Mouse (Mus musculus): ENCODE results near the gene Fank1.

The Fank1 gene

GRCm38 (mm10) chr7:133768027-133768426 is 8.6 kb upstream of the Fank1 start:
- DNase-seq (ENCODE audit: low spot score in 2 of 2) = no peak

- DNase-seq (ENCODE audit: low spot score in 2 of 2) = no peak
Measured at GRCm38 (mm10) chr7:133768517-133768916, 8.1 kb upstream of the Fank1 start.

- DNase-seq (ENCODE audit: low spot score in 2 of 2) = no peak
Measured at GRCm38 (mm10) chr7:133775179-133775578, 1.5 kb upstream of the Fank1 start.

- DNase-seq (ENCODE audit: low spot score in 2 of 2) = peak in 1 of 2 experiments; percentile 52
Measured at GRCm38 (mm10) chr7:133775796-133776625, 650 bp upstream of the Fank1 start.

GRCm38 (mm10) chr7:133781583-133781982 is 4.9 kb downstream of the Fank1 start:
- no peak for DNase-seq (ENCODE audit: low spot score in 2 of 2)

DNA sequence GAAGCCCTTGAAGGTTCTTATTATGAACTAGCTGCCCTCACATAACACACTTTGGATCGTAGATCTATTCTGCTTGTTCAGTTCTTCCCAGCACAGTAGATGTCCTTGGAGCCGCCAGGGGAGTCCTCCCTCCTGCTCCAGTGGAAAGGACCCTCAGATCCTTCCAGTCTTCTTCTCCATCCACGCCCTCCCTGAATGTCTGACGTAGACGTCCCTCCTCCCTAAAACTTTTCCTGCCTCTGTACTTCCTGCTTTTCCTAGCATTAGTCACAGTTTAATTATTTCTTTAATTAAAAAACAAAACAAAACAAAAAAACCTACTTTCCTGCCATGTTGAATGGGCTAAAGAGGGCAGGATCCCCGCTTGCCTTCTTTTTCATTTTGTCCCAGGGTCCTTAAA is 5.3 kb downstream of the Fank1 start:
- no peak for DNase-seq (ENCODE audit: low spot score in 2 of 2)

GRCm38 (mm10) chr7:133782717-133783435 is 6.2 kb downstream of the Fank1 start, which contains the start of gene Dhx32:
Dhx32 (minus strand) TSS chr7:133782726.
- DNase-seq (ENCODE audit: low spot score in 2 of 2) = peak; percentile 53 to 83

DNA sequence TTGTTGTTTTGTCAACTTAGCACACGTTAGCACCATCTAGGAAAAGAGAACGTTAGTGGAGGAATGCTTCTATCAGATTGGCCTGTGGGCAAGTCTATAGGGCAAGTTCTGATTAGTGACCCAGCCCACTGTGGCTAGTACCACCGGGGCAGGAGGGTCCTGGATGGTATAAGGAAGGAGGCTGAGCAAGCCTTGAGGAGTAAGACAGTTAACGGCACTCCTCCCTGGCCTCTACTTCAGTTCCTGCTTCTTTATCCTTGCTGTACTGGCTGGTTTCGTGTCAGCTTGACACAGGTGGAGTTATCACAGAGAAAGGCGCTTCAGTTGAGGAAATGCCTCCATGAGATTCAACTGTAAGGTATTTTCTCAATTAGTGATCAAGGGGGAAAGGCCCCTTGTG is 10.9 kb downstream of the Fank1 start:
- no peak for DNase-seq (ENCODE audit: low spot score in 2 of 2)

- DNase-seq (ENCODE audit: low spot score in 2 of 2) = no peak
Measured at GRCm38 (mm10) chr7:133788147-133788546, 11.5 kb downstream of the Fank1 start.

DNA sequence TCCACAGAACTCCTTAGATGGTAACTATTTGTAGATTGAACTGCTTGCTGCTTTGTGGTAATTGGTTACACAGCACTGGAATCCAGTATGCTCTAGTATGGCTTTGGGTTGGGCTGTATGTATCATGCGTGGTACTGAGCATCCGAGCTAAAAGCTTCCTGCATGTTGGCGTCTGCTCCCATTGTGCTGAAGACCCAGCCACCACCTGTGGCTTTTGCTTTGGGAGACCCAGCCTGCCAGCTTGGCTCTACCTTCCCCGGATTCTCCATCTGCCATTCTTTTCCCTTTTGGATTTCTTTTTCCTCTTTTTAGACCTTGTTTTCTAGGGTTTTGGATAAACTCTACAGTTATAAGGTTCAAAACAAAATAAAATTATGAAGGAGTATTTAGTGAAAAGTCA is 13.5 kb downstream of the Fank1 start:
- DNase-seq (ENCODE audit: low spot score in 2 of 2) = no peak

DNA sequence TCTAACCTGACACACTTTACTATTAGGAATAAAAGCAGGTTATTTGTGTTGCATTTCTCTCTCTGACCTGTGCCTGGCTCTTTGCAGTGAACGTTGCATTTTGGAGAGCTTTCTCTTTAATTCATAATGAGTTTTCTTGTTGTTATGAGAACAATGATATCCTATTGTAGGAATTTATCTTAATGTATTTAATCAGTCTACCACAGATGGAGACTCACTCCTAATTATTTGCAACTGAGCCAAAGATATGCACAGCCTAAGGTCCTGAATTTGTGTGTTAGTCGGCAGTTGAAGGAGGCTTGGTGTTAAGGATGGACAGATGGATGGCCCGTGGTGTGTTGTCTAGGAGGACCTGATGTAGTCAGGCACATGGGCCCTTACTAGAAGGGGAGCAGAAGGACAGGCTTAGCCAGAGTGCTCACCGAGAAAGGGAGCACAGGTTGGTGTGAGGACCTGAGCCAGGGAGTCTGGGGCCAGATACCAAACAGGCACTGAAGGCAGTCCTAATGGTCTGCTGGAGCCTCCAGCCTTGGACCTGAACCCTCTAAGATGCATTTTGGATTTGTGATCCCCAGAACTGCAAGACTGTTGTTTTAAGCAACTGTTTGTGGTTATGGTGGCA is 14.1 kb downstream of the Fank1 start:
- DNase-seq (ENCODE audit: low spot score in 2 of 2) = no peak

DNA sequence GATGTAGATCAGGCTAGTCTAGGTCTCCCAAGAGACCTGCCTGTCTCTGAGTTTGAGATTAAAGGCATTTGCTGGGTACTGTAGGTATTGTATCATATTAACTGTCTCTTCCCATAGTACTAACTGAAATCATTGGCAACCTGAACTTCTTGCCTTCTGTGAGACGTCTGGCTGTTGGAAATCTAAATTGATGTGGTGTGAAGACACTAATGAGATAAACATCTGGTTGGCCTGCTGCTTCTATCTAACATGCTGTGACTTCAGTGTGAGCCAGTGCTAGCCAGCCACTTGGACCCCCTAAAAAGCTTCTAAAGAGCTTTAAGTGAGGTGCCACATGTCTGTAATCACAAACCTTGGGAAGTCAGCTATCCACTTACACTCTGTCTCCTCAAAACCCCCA is 16.1 kb downstream of the Fank1 start:
- DNase-seq (ENCODE audit: low spot score in 2 of 2) = no peak

GRCm38 (mm10) chr7:133793248-133794131 is 16.8 kb downstream of the Fank1 start:
- DNase-seq (ENCODE audit: low spot score in 2 of 2) = no peak

- DNase-seq (ENCODE audit: low spot score in 2 of 2) = no peak
Measured at GRCm38 (mm10) chr7:133794720-133795119, 18.1 kb downstream of the Fank1 start.

DNA sequence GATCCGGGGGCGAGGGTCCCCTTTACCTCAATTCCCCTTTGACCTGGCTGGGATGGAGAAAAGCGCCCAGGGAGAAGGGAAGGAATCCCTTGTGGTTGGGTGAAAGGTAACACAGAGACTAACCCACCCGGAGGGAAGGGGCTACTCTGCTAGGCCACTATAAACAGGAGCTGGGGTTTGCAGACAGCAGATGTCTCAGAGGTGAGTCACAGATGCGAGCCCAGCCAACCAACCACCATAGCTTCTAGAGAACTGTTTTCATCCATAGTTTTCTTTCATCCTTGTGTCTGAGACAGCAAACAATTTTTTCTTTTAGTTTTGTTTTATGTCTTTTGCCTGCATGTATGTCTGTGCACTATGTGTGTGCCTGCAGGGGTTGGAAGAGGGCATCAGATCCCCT is 23.3 kb downstream of the Fank1 start:
- no peak for DNase-seq (ENCODE audit: low spot score in 2 of 2)

DNA sequence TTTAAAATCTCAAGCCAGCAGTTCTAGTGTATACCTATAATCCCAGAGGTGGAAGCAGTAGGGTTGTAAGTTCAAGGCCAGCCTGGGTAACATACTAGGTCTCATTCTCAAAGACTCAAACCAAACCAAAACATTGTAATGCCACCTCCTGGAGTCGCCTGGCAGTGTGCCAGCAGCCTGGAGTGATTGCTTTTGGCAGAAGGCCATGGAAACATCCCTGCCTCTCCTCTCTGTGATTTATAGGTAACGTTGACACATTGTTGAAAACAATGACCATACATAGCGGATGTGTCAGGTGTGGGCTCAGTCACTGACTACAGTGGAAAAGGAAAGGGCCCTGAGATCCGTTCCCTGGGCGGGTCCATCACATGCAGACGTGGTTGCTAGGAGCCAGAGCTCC is 25.2 kb downstream of the Fank1 start:
- no peak for DNase-seq (ENCODE audit: low spot score in 2 of 2)

DNA sequence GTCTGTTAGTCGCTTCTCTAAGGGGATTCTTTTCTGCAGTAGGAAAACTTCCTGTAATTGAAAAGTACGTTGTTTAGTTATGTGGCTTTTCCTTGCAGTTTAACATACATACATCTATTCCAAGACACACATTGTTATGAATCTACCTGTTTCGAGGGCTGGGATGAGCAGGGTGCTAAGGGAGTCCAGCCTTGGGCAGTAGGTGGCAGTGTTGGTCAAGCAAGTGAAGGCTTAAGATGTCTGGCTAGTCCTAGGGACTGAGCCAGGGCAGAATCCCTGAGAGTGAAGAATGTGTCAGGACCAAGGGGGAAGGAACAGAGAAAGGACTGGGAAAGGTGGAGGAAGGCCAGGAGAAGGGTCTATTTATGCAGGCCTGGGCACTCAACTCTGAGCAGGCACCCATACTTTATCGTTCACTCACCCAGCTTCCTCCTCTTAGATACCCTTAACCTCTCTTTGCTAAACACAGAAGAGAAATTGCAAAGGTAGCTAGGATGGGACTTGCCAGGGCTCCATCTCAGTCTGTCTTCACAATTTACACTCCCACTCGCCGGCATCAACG is 29.0 kb downstream of the Fank1 start:
- peak in 1 of 2 experiments; percentile 46 for DNase-seq (ENCODE audit: low spot score in 2 of 2)

DNA sequence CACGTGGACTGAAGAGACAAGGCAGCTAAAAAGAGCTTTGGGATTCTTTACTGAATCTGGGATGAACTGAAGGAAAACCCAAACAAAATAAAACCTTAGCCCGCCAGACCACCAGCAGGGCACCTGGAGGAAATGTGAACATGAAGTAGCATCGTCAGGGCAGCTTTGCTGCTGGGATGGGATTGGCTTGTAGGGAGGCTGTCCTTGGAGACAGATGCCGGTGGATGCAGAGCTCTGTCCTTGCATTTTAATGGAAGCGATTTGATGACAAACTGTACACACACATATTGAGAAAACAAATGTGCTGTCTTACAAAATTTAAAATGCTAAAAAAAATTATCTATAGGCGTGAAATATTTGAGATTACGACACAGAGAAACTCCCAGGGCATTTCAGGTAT is 36.3 kb downstream of the Fank1 start:
- no peak for DNase-seq (ENCODE audit: low spot score in 2 of 2)

DNA sequence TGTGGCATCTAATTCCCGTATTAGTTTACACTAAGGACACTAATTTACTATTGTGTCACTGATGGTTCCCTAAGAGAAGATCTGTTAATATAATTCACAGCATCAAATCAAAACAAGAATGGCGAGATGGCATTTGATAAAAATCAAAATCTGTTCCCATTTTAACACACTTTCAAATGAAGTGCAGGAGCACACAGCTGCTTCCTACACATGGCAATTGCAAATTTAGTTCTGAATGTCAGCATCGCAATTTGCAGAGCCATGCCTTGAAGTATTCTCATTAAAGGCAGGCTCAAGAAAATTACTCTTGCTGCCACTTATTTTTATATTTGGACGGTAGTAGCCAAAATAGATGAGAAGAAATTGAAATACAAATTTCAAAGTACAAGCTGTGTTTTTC is 36.7 kb downstream of the Fank1 start:
- DNase-seq (ENCODE audit: low spot score in 2 of 2) = no peak

DNA sequence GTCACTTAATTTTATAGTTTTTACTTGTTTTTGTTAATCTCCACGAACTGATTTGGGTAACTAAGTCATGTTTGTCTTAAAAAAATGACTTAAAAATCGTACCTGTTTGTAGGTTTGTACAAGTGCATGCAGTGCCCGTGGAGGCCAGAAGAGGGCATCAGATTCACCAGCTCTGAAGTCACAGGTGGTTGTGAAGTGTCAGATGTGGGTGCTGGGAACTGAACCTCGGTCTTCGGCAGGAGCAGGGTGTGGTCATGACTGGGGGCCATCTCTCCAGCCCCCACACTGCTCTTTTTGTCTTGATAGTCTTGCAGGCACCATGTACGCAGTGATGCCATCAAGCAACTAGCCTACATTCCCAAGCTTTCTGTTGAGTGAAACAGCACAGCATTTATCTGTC is 47.1 kb downstream of the Fank1 start:
- peak in 1 of 2 experiments; percentile 17 for DNase-seq (ENCODE audit: low spot score in 2 of 2)

DNA sequence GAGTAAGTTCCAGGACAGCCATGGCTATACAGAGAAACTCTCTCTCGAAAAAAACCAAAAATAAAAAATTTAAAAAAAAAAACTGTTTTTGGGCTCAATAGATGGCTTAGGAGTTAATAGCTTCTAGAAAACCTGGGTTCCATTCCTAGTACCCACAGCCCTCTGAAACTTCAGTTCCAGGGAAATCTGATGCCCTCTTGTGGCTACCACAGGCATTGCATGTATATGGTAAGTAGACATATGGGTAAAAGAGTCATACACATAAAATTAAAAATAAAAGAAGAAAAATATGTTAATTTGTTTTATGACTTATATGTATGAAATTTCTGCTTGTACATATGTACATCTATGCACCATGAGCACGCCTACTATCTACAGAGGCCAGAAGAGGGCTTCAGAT is 47.9 kb downstream of the Fank1 start:
- DNase-seq (ENCODE audit: low spot score in 2 of 2) = peak; percentile 15 to 48

Data from spleen, postnatal 10 days (tissue).